In genomic region chr10:83508962-83509660, GRCm38 (mm10) we compare ENCODE assay signal across 10 mouse cellular contexts. TPM values are rescaled to one million over a fixed set of nuclear protein-coding genes. Genes with fewer than 3 reads are reported as not detected.
A peak's percentile ranks its signal among the peaks of the same experiment; 100 is the strongest.
DNase-seq lines count a peak whose midpoint lies in the region; ATAC-seq lines count a peak whose summit lies in the region.
"Had no signal": no experiment of that assay in that cellular context is flagged by ENCODE, and none has a peak within 500 bp of the region (broad histone marks: within the 10 kb centered on the region; RNA-seq: fewer than 3 reads in every experiment).

No protein-coding gene starts in this region.

- H3K36me3 ChIP-seq in midbrain, embryonic 14.5 days (ENCODE audit: control insufficient read depth, insufficient read depth, low read length): peaks cover 75% of the 10 kb centered on the region
- H3K36me3 ChIP-seq in midbrain, embryonic 11.5 days (ENCODE audit: control insufficient read depth, insufficient read depth, low read length): no peaks in the 10 kb centered on the region
- no peaks in the 10 kb centered on the region for H3K36me3 ChIP-seq in embryonic facial prominence, embryonic 11.5 days (replicated peaks; ENCODE audit: control insufficient read depth, insufficient read depth, low read depth, low read length)
- H3K36me3 ChIP-seq in forebrain, embryonic 12.5 days (replicated peaks): peaks cover 18% of the 10 kb centered on the region
- H3K36me3 ChIP-seq: liver, embryonic 13.5 days had no signal

- ATAC-seq in midbrain, embryonic 14.5 days (ENCODE audit: low FRiP score, low TSS enrichment): no peak
- ATAC-seq in midbrain, embryonic 11.5 days (ENCODE audit: low FRiP score): no peak
- no peak for ATAC-seq in embryonic facial prominence, embryonic 11.5 days (replicated peaks; ENCODE audit: insufficient number of reproducible peaks, low FRiP score, low TSS enrichment, low read depth)
- peak; percentile 79 for ATAC-seq in megakaryocyte, adult 5-6 weeks (ENCODE audit: poor library complexity, severe bottlenecking)
- no peak for ATAC-seq in forebrain, embryonic 12.5 days (ENCODE audit: low FRiP score)
- no peak for ATAC-seq in erythroblast, adult 5-6 weeks (replicated peaks; ENCODE audit: low FRiP score, poor library complexity, severe bottlenecking)

- no peaks in the 10 kb centered on the region for H3K4me1 ChIP-seq in midbrain, embryonic 14.5 days (ENCODE audit: control insufficient read depth, insufficient read depth, low read length)
- no peaks in the 10 kb centered on the region for H3K4me1 ChIP-seq in midbrain, embryonic 11.5 days (ENCODE audit: control insufficient read depth, insufficient read depth, low read length)
- H3K4me1 ChIP-seq in embryonic facial prominence, embryonic 11.5 days (ENCODE audit: control insufficient read depth, insufficient read depth, low read length): no peaks in the 10 kb centered on the region
- no peaks in the 10 kb centered on the region for H3K4me1 ChIP-seq in forebrain, embryonic 12.5 days
- H3K4me1 ChIP-seq: heart, embryonic 13.5 days; liver, embryonic 13.5 days had no signal

- DNase-seq in adrenal gland, postnatal 36 days: peak; percentile 5 to 14
- DNase-seq in adrenal gland, postnatal 4 days (ENCODE audit: low spot score in 2 of 2): no peak
- DNase-seq in midbrain, embryonic 14.5 days: peak; percentile 44
- no peak for DNase-seq in midbrain, embryonic 11.5 days (ENCODE audit: low spot score, missing footprints)
- peak; percentile 14 for DNase-seq in embryonic facial prominence, embryonic 11.5 days (ENCODE audit: low spot score)
- DNase-seq: liver, embryonic 13.5 days had no signal

- H3K9me3 ChIP-seq in midbrain, embryonic 14.5 days (ENCODE audit: control insufficient read depth, low read length): no peaks in the 10 kb centered on the region
- H3K9me3 ChIP-seq in midbrain, embryonic 11.5 days (ENCODE audit: control insufficient read depth, low read length): no peaks in the 10 kb centered on the region
- H3K9me3 ChIP-seq in embryonic facial prominence, embryonic 11.5 days (replicated peaks; ENCODE audit: control insufficient read depth, low read length): no peaks in the 10 kb centered on the region
- no peaks in the 10 kb centered on the region for H3K9me3 ChIP-seq in forebrain, embryonic 12.5 days
- H3K9me3 ChIP-seq: liver, embryonic 13.5 days had no signal

- no peak overlapping the region for H3K9ac ChIP-seq in midbrain, embryonic 14.5 days (replicated peaks; ENCODE audit: low read length)
- no peak overlapping the region for H3K9ac ChIP-seq in midbrain, embryonic 11.5 days (ENCODE audit: low read length)
- no peak overlapping the region for H3K9ac ChIP-seq in embryonic facial prominence, embryonic 11.5 days (replicated peaks; ENCODE audit: low read length)
- no peak overlapping the region for H3K9ac ChIP-seq in forebrain, embryonic 12.5 days
- H3K9ac ChIP-seq: heart, embryonic 13.5 days; liver, embryonic 13.5 days had no signal

- H3K27me3 ChIP-seq in midbrain, embryonic 14.5 days (ENCODE audit: control insufficient read depth, insufficient read depth, low read length): no peaks in the 10 kb centered on the region
- H3K27me3 ChIP-seq in midbrain, embryonic 11.5 days (ENCODE audit: control insufficient read depth, insufficient read depth, low read length): no peaks in the 10 kb centered on the region
- no peaks in the 10 kb centered on the region for H3K27me3 ChIP-seq in embryonic facial prominence, embryonic 11.5 days (ENCODE audit: control insufficient read depth, insufficient read depth, low read length)
- no peaks in the 10 kb centered on the region for H3K27me3 ChIP-seq in forebrain, embryonic 12.5 days
- H3K27me3 ChIP-seq: heart, embryonic 13.5 days; liver, embryonic 13.5 days had no signal

- no peak overlapping the region for H3K27ac ChIP-seq in midbrain, embryonic 14.5 days (replicated peaks; ENCODE audit: low read depth, low read length)
- H3K27ac ChIP-seq in midbrain, embryonic 11.5 days (ENCODE audit: low read depth, low read length): no peak overlapping the region
- H3K27ac ChIP-seq in embryonic facial prominence, embryonic 11.5 days (replicated peaks; ENCODE audit: low read depth, low read length): no peak overlapping the region
- H3K27ac ChIP-seq in forebrain, embryonic 12.5 days: no peak overlapping the region
- H3K27ac ChIP-seq: heart, embryonic 13.5 days; liver, embryonic 13.5 days had no signal

- H3K4me3 ChIP-seq in midbrain, embryonic 14.5 days (replicated peaks; ENCODE audit: low read depth, low read length): no peak overlapping the region
- no peak overlapping the region for H3K4me3 ChIP-seq in midbrain, embryonic 11.5 days (ENCODE audit: low read depth, low read length)
- H3K4me3 ChIP-seq in embryonic facial prominence, embryonic 11.5 days (ENCODE audit: low read depth, low read length): no peak overlapping the region
- no peak overlapping the region for H3K4me3 ChIP-seq in forebrain, embryonic 12.5 days (replicated peaks)
- H3K4me3 ChIP-seq: heart, embryonic 13.5 days; liver, embryonic 13.5 days had no signal

- no peak overlapping the region for H3K4me2 ChIP-seq in midbrain, embryonic 14.5 days (ENCODE audit: low read length)
- no peak overlapping the region for H3K4me2 ChIP-seq in midbrain, embryonic 11.5 days
- H3K4me2 ChIP-seq in embryonic facial prominence, embryonic 11.5 days (ENCODE audit: low read depth, low read length): no peak overlapping the region
- H3K4me2 ChIP-seq in forebrain, embryonic 12.5 days: no peak overlapping the region
- H3K4me2 ChIP-seq: heart, embryonic 13.5 days; liver, embryonic 13.5 days had no signal

- WGBS in midbrain, embryonic 14.5 days: 73% methylated on average over 8 of the region's 8 CpGs
- WGBS in midbrain, embryonic 11.5 days: 62% methylated on average over 8 of the region's 8 CpGs
- WGBS in embryonic facial prominence, embryonic 11.5 days: 65% methylated on average over 8 of the region's 8 CpGs
- 70% methylated on average over 8 of the region's 8 CpGs for WGBS in forebrain, embryonic 12.5 days

RNA-seq across cellular contexts. Expression of gene Aldh1l2, which starts 24.8 kb away (rescaled TPM):
- under 1 TPM; 0.36 to 0.89 TPM for total RNA-seq in adrenal gland, postnatal 36 days (2021)
- total RNA-seq in adrenal gland, postnatal 4 days (2021): 1 to 10 TPM; 2.3 to 3.9 TPM
- polyA plus RNA-seq in midbrain, embryonic 14.5 days (2014; fragmentation: Nextera tagmentation; extraction: Ambion mirVana): 16.0 and 18.5 TPM in 2 replicates
- polyA plus RNA-seq in midbrain, embryonic 11.5 days (2014; fragmentation: Nextera tagmentation; extraction: Ambion mirVana): 6.5 and 7.8 TPM in 2 replicates
- polyA plus RNA-seq in embryonic facial prominence, embryonic 11.5 days (2014; fragmentation: Nextera tagmentation; extraction: Ambion mirVana): 2.1 and 2.3 TPM in 2 replicates
- total RNA-seq in megakaryocyte, adult 5-6 weeks (2015): not detected in 2 replicates
- not detected in 2 replicates for total RNA-seq in megakaryocyte, adult 5-6 weeks (2017)
- polyA plus RNA-seq in forebrain, embryonic 12.5 days (2016; fragmentation: Nextera tagmentation; extraction: Ambion mirVana): 10.8 and 11.7 TPM in 2 replicates
- total RNA-seq in erythroblast, adult 5-6 weeks (2015; ENCODE audit: low replicate concordance): not detected in 2 replicates
- total RNA-seq in erythroblast, adult 5-6 weeks (2017; ENCODE audit: low replicate concordance): not detected in 2 replicates

RNA-seq across cellular contexts. Expression of gene Washc4, which starts 34.4 kb away (rescaled TPM):
- total RNA-seq in adrenal gland, postnatal 36 days (2021): 10 to 100 TPM; 26.1 to 29.8 TPM
- total RNA-seq in adrenal gland, postnatal 4 days (2021): 10 to 100 TPM; 21.8 to 22.4 TPM
- 20.7 and 35.0 TPM in 2 replicates for polyA plus RNA-seq in midbrain, embryonic 14.5 days (2014; fragmentation: Nextera tagmentation; extraction: Ambion mirVana)
- 36.7 and 40.8 TPM in 2 replicates for polyA plus RNA-seq in midbrain, embryonic 11.5 days (2014; fragmentation: Nextera tagmentation; extraction: Ambion mirVana)
- 36.2 and 38.1 TPM in 2 replicates for polyA plus RNA-seq in embryonic facial prominence, embryonic 11.5 days (2014; fragmentation: Nextera tagmentation; extraction: Ambion mirVana)
- total RNA-seq in megakaryocyte, adult 5-6 weeks (2015): 33.5 and 39.0 TPM in 2 replicates
- total RNA-seq in megakaryocyte, adult 5-6 weeks (2017): 55.4 and 79.2 TPM in 2 replicates
- 38.0 and 38.2 TPM in 2 replicates for polyA plus RNA-seq in forebrain, embryonic 12.5 days (2016; fragmentation: Nextera tagmentation; extraction: Ambion mirVana)
- 4.6 and 9.6 TPM in 2 replicates for total RNA-seq in erythroblast, adult 5-6 weeks (2015; ENCODE audit: low replicate concordance)
- 18.5 and 22.5 TPM in 2 replicates for total RNA-seq in erythroblast, adult 5-6 weeks (2017; ENCODE audit: low replicate concordance)

Comparison
In these comparisons a context has a peak if more than half of its experiments do, and no peak if none do; other contexts are left out.
1. DNase-seq: peak in adrenal gland, postnatal 36 days (2 of 2), midbrain, embryonic 14.5 days (single experiment) and embryonic facial prominence, embryonic 11.5 days (single experiment); none in adrenal gland, postnatal 4 days (0 of 2) and midbrain, embryonic 11.5 days (single experiment).